Mouse (Mus musculus) lung, embryonic 14.5 days (tissue): Measurements from ENCODE around the gene Smarca2. TPM values are rescaled to one million over a fixed set of nuclear protein-coding genes. Genes with fewer than 3 reads are reported as not detected.
A peak's percentile ranks its signal among the peaks of the same experiment; 100 is the strongest.

Source experiments
- ATAC-seq: fragments of 200-750 bp; cut with Nextera tagmentation; 2 replicates; pipeline ENCODE4 v1.8.0; 2017; ENCODE audit warnings: mild to moderate bottlenecking, moderate TSS enrichment, moderate library complexity; ENCODE audit not compliant: insufficient read depth
- DNase-seq: peaks from one replicate; pipeline ENCODE4 v3.0.0-alpha.2; 2015
- H3K27ac ChIP-seq: fragments of 300-500 bp; sonication (generic); 2 replicates; pipeline ENCODE4 v1.5.1; 2014; ENCODE audit warnings: low read depth, mild to moderate bottlenecking, moderate library complexity
- H3K27me3 ChIP-seq: fragments of 300-500 bp; sonication (generic); 2 replicates; pipeline ENCODE4 v1.6.1; 2014; ENCODE audit warnings: low read length, control low read depth; ENCODE audit not compliant: insufficient read depth
- H3K36me3 ChIP-seq: fragments of 300-500 bp; sonication (generic); 2 replicates; pipeline ENCODE4 v1.6.1; 2014; ENCODE audit warnings: control low read depth; ENCODE audit not compliant: insufficient read depth
- H3K4me1 ChIP-seq: fragments of 300-500 bp; sonication (generic); 2 replicates; pipeline ENCODE4 v1.6.1; 2014; ENCODE audit warnings: antibody characterized with exemption, control low read depth; ENCODE audit not compliant: insufficient read depth
- H3K4me2 ChIP-seq: fragments of 300-500 bp; sonication (generic); 2 replicates; pipeline ENCODE4 v1.6.1; 2014; ENCODE audit warnings: mild to moderate bottlenecking
- H3K4me3 ChIP-seq: fragments of 300-500 bp; sonication (generic); 2 replicates; pipeline ENCODE4 v1.5.1; 2014; ENCODE audit warnings: low read depth, low read length
- H3K9ac ChIP-seq: fragments of 300-500 bp; sonication (generic); 2 replicates; pipeline ENCODE4 v1.6.1; 2014
- H3K9me3 ChIP-seq: fragments of 300-500 bp; sonication (generic); 2 replicates; pipeline ENCODE4 v1.6.1; 2016; ENCODE audit warnings: low read depth, low read length, control low read depth
- CTCF ChIP-seq: IDR thresholded peaks from 2 replicates; pipeline ENCODE4 v1.5.1; 2016; ENCODE audit warnings: antibody characterized with exemption, low read depth
- WGBS: fragments of 180-500 bp; shearing (Covaris S2); extraction: QIAGEN DNeasy Blood & Tissue Kit; methylation state at CpG from one replicate; pipeline ENCODE4 v1.1.7; 2014; 5-methylcytosine and 5-hydroxymethylcytosine counted together
- polyA plus RNA-seq: library from polyadenylated mRNA; unstranded; fragments of >200 nt; fragmentation: Nextera tagmentation; extraction: Ambion mirVana; gene quantifications from 2 replicates; pipeline ENCODE4 v1.2.1, GENCODE M21; 2014

Gene Smarca2
- 45.6 and 48.2 TPM in 2 replicates for polyA plus RNA-seq

DNA sequence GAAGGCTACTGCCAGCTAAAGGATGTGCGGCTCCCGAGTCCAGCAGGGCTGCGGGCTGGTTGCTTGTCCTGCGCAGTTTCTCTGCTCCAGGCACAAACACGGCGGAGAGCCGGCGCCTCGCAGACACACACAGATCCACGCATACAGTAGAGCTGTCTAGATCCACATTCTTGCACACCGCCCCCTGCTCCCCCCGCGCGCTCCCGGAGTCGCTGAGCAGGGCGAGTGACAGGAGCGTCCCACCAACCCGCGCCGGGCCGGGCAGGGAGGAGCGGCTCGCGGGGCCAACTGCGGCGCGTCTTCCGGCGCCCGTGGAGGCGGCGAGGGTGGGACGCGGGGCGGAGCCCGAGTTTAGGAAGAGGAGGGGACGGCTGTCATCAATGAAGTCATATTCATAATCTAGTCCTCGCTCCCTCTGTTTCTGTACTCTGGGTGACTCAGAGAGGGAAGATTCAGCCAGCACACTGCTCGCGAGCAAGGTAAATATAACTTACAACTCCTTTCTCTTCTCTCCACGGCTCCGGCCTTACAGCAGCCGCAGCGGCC, at the start of gene Smarca2:
Gene Smarca2, plus strand, starts transcription at position 296 of the 546 bp plus-strand sequence.
- H3K4me1 ChIP-seq, result peaks cover 5% of the 10 kb centered on the region
- H3K27me3 ChIP-seq, result no peaks in the 10 kb centered on the region
- H3K36me3 ChIP-seq, result no peaks in the 10 kb centered on the region
- H3K9ac ChIP-seq, result peak within 1 kb of the TSS; percentile 67
- no peaks in the 10 kb centered on the region for H3K9me3 ChIP-seq
- 0% methylated on average over 45 of the region's 45 CpGs for WGBS
- ATAC-seq, result peak; percentile 96
- peak within 1 kb of the TSS; percentile 94 for H3K4me2 ChIP-seq
- H3K27ac ChIP-seq, result peak within 1 kb of the TSS; percentile 95
- TF ChIP-seq CTCF, result no peak
- H3K4me3 ChIP-seq, result peak within 1 kb of the TSS; percentile 72
- peak; percentile 97 for DNase-seq

DNA sequence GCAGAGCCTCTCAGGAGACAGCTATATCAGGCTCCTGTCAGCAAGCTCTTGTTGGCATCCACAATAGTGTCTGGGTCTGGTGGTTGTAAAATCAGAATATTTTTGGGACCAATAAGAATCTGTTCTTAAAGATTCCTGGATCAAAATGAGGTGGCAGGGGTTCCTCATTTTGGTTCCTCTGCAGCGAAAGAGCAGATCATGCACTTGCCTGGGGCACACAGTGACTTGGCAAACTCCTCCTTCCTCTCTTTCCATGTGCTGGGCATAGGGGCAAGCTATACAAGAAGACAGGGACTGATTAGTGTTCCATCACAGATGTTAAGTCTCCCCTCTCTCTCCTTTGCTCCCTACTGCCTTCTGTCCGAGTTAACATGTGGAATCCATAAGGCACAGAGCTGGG, 40.0 kb upstream of the Smarca2 start:
- WGBS, result 66% methylated on average over 2 of the region's 2 CpGs
- Histone ChIP-seq H3K4me1 (no peaks in the 10 kb centered on the region), H3K9ac (no peak overlapping the region), H3K27ac (no peak overlapping the region), H3K27me3 (no peaks in the 10 kb centered on the region), H3K4me2 (no peak overlapping the region), H3K36me3 (no peaks in the 10 kb centered on the region), H3K4me3 (no peak overlapping the region), H3K9me3 (no peaks in the 10 kb centered on the region)
- no peak for TF ChIP-seq CTCF
- ATAC-seq (no peak), DNase-seq (no peak)

GRCm38 (mm10) chr19:26566109-26566508, 38.7 kb upstream of the Smarca2 start:
- Histone ChIP-seq H3K27me3 (no peaks in the 10 kb centered on the region), H3K4me3 (no peak overlapping the region), H3K36me3 (no peaks in the 10 kb centered on the region), H3K4me2 (no peak overlapping the region), H3K27ac (no peak overlapping the region), H3K9ac (no peak overlapping the region), H3K9me3 (no peaks in the 10 kb centered on the region), H3K4me1 (no peaks in the 10 kb centered on the region)
- ATAC-seq (no peak), DNase-seq (peak; percentile 10)
- TF ChIP-seq CTCF, result no peak
- 63% methylated on average over 9 of the region's 9 CpGs for WGBS

- H3K36me3 ChIP-seq, result no peaks in the 10 kb centered on the region
- no peak overlapping the region for H3K4me2 ChIP-seq
- H3K9ac ChIP-seq, result no peak overlapping the region
- WGBS, result 82% methylated on average over 5 of the region's 5 CpGs
- no peaks in the 10 kb centered on the region for H3K27me3 ChIP-seq
- H3K4me3 ChIP-seq, result no peak overlapping the region
- no peak overlapping the region for H3K27ac ChIP-seq
- no peak for TF ChIP-seq CTCF
- H3K9me3 ChIP-seq, result no peaks in the 10 kb centered on the region
- DNase-seq (no peak), ATAC-seq (no peak)
- no peaks in the 10 kb centered on the region for H3K4me1 ChIP-seq
Observed at GRCm38 (mm10) chr19:26568236-26568635, 36.6 kb upstream of the Smarca2 start.

DNA sequence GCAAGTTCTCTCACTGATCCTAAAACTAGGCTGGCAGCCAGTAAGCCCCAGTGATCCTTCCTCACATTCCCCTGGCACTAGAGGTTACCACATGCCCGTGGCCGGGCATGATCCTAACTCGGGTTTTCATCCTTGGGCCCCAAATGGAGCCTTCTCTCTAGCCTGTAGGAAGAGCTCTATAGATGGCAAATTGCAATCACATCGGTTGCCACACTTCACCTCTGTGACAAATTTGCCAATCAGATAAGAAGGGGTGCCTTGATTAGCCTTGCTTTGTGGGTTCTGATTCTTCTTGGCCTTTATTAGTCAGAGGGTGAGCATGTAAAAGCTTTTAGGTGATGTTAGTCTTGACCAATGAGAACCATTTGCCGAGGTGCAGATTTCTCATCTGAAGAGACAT, 35.9 kb upstream of the Smarca2 start:
- H3K4me3 ChIP-seq, result no peak overlapping the region
- no peaks in the 10 kb centered on the region for H3K4me1 ChIP-seq
- no peak for TF ChIP-seq CTCF
- H3K9me3 ChIP-seq, result no peaks in the 10 kb centered on the region
- no peak for DNase-seq
- 89% methylated on average over 5 of the region's 5 CpGs for WGBS
- no peak overlapping the region for H3K27ac ChIP-seq
- H3K9ac ChIP-seq, result no peak overlapping the region
- H3K36me3 ChIP-seq, result no peaks in the 10 kb centered on the region
- no peak overlapping the region for H3K4me2 ChIP-seq
- no peaks in the 10 kb centered on the region for H3K27me3 ChIP-seq
- no peak for ATAC-seq

DNA sequence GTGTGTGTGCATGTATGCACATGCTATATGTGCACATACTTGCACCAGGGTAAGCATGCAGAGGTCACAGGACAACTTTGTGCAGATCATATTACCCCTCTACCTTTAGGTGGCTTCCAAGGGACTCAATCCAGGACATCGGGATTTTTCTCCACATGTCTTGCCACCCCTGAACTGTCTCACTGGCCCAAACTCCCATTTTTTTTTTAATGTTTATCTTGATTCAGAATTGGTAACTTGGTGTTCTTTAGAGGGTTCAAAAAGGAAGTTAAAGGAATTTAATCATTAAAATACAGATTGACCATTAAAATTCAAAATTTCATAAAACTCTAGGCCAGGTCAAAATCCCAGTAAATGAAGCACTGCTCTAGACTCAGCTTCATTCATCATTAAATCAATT, 35.4 kb upstream of the Smarca2 start:
- Histone ChIP-seq H3K27ac (no peak overlapping the region), H3K9ac (no peak overlapping the region), H3K4me3 (no peak overlapping the region), H3K9me3 (no peaks in the 10 kb centered on the region), H3K4me1 (no peaks in the 10 kb centered on the region), H3K4me2 (no peak overlapping the region), H3K27me3 (no peaks in the 10 kb centered on the region), H3K36me3 (no peaks in the 10 kb centered on the region)
- 87% methylated on average over 1 of the region's 1 CpGs for WGBS
- ATAC-seq (no peak), DNase-seq (no peak)
- no peak for TF ChIP-seq CTCF

DNA sequence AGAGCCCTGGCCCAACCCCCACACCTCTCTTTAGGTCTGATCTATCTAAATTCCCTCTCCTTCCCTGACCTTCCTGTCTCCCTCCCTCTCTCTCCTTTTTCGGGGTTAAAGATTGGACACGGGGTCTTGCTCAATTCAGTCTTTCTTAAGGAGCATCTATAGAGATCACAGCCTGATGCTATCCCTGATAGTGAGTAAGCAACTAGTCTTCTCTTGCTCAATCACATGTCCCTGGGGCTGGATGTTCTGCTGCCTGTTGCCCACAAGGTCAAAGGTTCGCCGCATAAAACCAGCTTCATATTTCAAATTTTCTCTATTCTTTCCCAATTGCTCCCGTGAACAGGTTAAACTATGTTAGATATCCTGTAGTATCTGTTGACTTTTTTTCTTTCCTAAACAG, 25.2 kb upstream of the Smarca2 start:
- ATAC-seq (no peak), DNase-seq (no peak)
- H3K9ac ChIP-seq, result no peak overlapping the region
- WGBS, result 81% methylated on average over 5 of the region's 5 CpGs
- no peaks in the 10 kb centered on the region for H3K27me3 ChIP-seq
- no peaks in the 10 kb centered on the region for H3K36me3 ChIP-seq
- no peaks in the 10 kb centered on the region for H3K9me3 ChIP-seq
- H3K4me3 ChIP-seq, result no peak overlapping the region
- no peaks in the 10 kb centered on the region for H3K4me1 ChIP-seq
- TF ChIP-seq CTCF, result no peak
- H3K4me2 ChIP-seq, result no peak overlapping the region
- no peak overlapping the region for H3K27ac ChIP-seq

DNA sequence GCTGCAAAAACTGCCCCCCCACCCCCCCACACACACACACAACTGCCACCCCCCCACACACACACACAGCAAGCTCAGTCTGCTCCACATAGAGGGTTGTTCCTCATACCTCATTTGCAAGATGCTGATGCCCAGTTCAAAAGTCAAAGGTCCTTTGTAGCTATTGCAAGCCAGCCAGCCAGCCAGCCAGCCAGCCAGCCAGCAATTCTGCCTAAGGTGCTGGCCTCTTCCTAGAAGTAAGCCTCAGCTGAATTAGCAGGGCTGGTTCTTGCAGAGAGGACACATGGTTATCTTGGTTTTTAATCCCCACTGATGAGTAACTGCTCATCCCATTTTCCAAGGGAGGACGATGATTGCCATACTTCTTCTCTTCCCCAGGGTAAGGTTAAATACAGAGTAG, 24.8 kb upstream of the Smarca2 start:
- Histone ChIP-seq H3K4me3 (no peak overlapping the region), H3K4me1 (no peaks in the 10 kb centered on the region), H3K9me3 (no peaks in the 10 kb centered on the region), H3K9ac (no peak overlapping the region), H3K36me3 (no peaks in the 10 kb centered on the region), H3K27me3 (no peaks in the 10 kb centered on the region), H3K27ac (no peak overlapping the region), H3K4me2 (no peak overlapping the region)
- DNase-seq (no peak), ATAC-seq (no peak)
- WGBS, result 67% methylated on average over 1 of the region's 1 CpGs
- TF ChIP-seq CTCF, result no peak
